Mouse (Mus musculus) monocyte, adult 2 months (primary cell): ENCODE measurements around the gene Vasp.

Source experiments
- DNase-seq, 2 experiments: peaks; one replicate each; pipeline ENCODE4 v3.0.0; 2022; ENCODE audit warnings: low spot score in 2 of 2, low read depth in 1 of 2

The Vasp gene

DNA sequence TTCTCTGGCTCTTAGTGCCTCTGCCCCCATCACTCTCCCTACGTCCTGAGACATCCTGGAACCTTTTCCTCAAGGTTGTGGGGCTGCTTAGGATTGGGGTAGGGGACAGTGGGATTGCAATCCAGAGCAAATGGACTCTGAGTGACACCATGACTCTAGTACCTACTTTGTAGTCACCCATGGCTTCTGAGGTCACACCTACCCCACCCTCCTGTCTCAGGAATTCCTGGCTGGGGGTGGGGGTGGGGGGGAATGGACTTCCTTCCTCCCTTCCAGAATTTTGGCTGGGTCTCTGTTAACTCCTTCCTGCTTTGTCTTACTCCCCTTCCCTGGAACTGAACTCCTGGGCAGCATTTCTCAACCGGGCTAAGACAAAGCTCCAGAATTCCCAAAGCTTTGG lies 58.2 kb downstream of the Vasp start:
- no peak for DNase-seq

DNA sequence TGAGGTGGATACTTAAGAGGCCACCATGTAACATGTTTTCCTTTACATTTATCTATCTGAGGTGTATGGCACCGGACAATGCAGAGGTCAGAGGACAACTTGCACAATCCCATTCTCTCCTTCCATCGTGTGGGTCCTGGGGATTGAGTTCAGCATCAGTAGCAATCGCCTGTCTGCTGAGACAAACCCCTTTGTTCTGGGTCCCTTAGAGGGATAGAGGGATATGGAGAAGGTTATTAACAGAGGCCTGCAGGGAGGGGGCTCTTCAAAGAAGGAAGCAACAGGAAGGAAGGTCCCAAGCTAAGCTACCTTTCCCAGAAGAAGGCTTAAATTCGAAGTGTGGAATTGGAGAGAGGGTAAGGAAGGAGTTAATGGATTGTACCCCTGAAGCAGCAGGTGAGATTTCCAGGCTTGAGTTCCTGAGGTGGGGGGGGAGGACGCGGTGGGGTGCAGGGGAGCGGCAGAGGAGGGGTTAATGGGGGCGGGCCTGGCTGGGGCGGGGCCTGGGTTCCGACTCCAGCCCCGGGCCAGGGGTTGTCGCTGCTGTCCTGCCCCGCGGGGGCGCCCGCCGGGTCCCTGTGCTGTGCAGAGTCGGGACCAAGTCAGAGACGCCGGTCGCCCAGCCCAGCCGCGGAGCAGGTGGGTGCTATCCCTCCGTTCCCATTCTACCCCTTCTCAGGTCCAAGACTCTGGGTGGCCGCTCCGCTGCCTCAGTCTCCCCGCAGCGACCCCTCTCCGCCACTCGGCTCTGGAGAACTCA lies 59.4 kb downstream of the Vasp start, which contains the start of gene Gpr4:
Gene Gpr4 (plus strand): TSS at position 543 of the 760 bp plus-strand sequence.
- DNase-seq: no peak

DNA sequence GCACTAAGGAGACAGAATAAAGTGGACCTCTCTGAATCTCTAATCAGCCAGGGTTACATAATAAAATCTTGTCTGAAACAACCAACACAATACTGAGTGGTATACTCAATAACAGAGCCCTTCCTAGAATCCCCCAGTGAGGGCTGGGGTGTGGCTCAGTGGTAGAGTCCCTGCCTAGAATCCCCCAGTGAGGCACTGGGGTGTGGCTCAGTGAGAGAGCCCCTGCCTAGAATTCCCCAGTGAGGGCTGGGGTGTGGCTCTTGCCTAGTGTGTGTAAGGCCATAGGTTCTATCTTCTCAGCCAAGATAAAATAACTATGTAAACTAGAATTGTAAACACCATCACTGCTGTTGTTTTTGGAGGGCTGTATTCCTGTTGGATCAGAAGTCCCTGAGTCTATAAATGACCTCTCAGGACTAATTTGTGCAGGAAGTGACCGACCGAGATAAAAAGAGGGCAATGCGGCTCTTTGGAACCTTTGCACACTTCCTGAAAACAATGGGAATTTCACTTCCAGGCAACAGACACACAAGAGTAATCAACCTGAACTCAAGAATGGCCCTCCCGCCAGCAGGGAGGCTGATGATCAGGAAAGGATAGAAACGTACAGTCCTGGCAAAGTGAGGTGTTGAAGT lies 60.5 kb downstream of the Vasp start:
- no peak for DNase-seq

DNA sequence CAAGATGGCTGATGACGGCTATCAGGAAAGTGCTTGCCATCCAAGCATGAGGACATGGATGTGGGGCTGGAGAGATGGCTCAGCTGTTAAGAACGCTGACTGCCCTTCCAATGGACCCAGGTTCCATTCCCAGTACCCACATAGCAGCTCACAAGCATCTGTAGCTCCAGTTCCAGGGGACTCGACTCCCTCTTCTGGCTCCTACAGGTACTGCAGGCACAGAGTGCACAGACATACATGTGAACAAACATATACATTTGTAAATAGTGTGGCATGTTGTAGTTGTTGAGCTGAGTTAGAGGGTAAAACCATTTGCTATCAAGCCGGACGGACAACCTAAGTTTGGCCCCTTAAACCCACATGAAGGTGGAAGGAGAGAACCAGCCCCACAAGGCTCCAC lies 61.6 kb downstream of the Vasp start:
- DNase-seq: no peak

DNA sequence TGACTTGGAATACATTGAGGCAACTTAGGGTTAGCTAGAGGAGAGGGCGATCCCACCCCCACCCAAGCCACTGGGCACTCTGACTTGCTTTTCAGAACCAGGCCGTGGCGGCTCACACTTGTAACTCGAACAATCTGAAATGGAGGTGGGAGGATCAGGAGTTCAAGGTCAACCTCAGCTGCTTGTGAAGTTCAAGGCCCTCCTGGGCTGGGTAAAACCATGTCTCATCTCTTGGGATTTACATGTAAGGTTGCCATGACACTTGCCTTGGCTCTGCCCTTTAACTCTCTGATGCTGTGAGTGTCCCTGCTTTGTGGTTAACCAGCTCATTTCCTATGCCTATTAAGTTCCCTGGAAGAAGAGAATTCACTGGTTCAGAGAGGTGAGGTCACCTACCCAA lies 62.1 kb downstream of the Vasp start:
- no peak for DNase-seq

DNA sequence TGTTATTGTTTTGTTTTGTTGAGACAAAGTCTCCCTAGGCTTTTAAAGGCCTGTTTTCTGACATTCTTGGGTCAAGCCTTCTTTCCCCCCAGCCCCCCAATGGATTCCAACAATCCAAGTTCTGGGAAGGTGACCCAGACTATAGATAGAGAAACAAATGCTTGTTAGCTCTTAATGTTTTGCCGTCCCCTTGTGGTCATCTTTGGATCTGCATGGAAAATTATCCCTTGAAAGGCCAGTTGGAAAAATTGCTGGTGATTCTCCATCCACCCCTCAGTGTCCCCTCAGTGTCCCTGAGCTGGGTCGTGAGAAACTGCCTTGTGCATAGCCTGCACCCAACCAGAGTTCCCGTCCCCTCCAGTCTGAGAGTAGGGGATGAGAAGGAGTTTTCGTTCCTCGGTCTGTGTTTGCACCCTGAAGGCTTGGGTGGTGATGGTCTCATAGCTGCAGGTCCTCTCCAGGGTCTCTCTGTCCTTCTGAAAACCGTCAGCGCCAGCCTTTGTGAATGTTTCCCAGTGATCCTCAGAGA lies 62.6 kb downstream of the Vasp start:
- no peak for DNase-seq

DNA sequence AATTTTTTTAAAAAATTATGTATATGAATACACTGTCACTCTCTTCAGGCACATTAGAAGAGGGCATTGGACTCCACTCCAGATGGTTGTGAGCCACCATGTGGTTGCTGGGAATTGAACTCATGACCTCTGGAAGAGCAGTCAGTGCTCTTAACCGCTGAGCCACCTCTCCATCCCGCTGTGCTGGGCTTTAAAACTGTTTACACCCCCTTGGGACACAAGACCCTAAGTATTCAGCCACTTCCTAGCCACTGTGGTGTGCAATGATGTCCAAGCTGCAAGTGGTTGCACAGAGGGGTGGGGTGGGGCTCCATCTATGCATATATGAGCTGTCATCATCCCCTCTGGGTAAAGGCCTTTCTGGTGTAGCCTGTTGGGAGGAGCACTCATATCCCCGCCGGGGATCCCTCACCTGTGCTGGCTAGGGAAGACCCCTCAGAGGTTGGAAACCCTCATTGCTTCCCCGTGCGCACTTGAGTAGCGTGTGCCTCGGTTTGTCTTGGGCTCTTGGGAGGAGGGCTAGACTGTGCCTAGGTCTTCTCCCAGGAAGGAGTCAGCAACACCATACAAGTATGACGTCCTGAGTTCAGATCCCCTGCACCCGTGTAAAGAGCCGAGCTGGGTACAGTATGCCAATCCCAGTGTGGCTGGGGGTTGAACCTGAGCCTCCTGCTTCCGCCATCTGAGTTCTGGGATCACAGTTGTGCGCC lies 63.3 kb downstream of the Vasp start:
- DNase-seq: no peak
